Mouse (Mus musculus) liver, embryonic 14 days (tissue): ENCODE data around the gene Kctd2. TPM values are rescaled to one million over a fixed set of nuclear protein-coding genes. Genes with fewer than 3 reads are reported as not detected.

Experiments
- polyA plus RNA-seq: library from polyadenylated mRNA; depleted of rRNA; stranded (reverse); fragments of >200 nt; gene quantifications from 2 replicates; pipeline ENCODE4 v1.2.3, GENCODE M21; 2012; rRNA removed

The Kctd2 gene
- 6.4 and 6.8 TPM in 2 replicates for polyA plus RNA-seq

GRCm38 (mm10) chr11:115419531-115420237, at the start of gene Kctd2, which contains the start of gene Atp5h:
Kctd2 (plus strand) TSS chr11:115420128.
Atp5h (minus strand) TSS chr11:115419962.

GRCm38 (mm10) chr11:115381743-115382539, 38.0 kb upstream of the Kctd2 start, which contains the start of gene Cdr2l:
Cdr2l (plus strand) TSS chr11:115381916.

GRCm38 (mm10) chr11:115403338-115404124, 16.4 kb upstream of the Kctd2 start, which contains the start of gene Mrpl58:
Mrpl58 (plus strand) TSS chr11:115403752.

GRCm38 (mm10) chr11:115439906-115440595, 20.1 kb downstream of the Kctd2 start, which contains the start of gene Trim80:
Trim80 (plus strand) TSS chr11:115440545.

GRCm38 (mm10) chr11:115462243-115462891, 42.4 kb downstream of the Kctd2 start, which contains the start of gene Slc16a5:
Slc16a5 (plus strand) TSS chr11:115462474.

GRCm38 (mm10) chr11:115475025-115475757, 55.3 kb downstream of the Kctd2 start, which contains the start of gene Armc7:
Armc7 (plus strand) TSS chr11:115475667.

Other genes with a start within 250 kb of the Kctd2 start
- gene Tmem104, start 232.6 kb upstream of the Kctd2 start, polyA plus RNA-seq = 1.2 and 1.7 TPM in 2 replicates
- gene Nat9, start 232.3 kb upstream of the Kctd2 start, polyA plus RNA-seq = 7.6 and 9.0 TPM in 2 replicates
- 0.12 and 0.20 TPM in 2 replicates for gene Grin2c, start 152.9 kb upstream of the Kctd2 start, polyA plus RNA-seq
- 12.0 and 14.4 TPM in 2 replicates for gene Fdxr, start 143.1 kb upstream of the Kctd2 start, polyA plus RNA-seq
- gene Fads6, start 122.5 kb upstream of the Kctd2 start, polyA plus RNA-seq = 6.1 and 6.9 TPM in 2 replicates
- not detected in 2 replicates for gene Otop2, start 113.0 kb upstream of the Kctd2 start, polyA plus RNA-seq
- 0.05 and 0.07 TPM in 2 replicates for gene Ush1g, start 98.1 kb upstream of the Kctd2 start, polyA plus RNA-seq
- not detected in 2 replicates for gene Otop3, start 85.4 kb upstream of the Kctd2 start, polyA plus RNA-seq
- 0.57 and 0.70 TPM in 2 replicates for gene Hid1, start 52.4 kb upstream of the Kctd2 start, polyA plus RNA-seq
- 1.4 and 1.5 TPM in 2 replicates for gene Cdr2l, start 38.2 kb upstream of the Kctd2 start, polyA plus RNA-seq
- gene Mrpl58, start 16.4 kb upstream of the Kctd2 start, polyA plus RNA-seq = 38.7 and 39.5 TPM in 2 replicates
- 362 and 391 TPM in 2 replicates for gene Atp5h, start 166 bp upstream of the Kctd2 start, polyA plus RNA-seq
- gene Trim80, start 20.4 kb downstream of the Kctd2 start, polyA plus RNA-seq = 0.05 TPM in 2 replicates
- gene Slc16a5, start 42.3 kb downstream of the Kctd2 start, polyA plus RNA-seq = 0.05 TPM in 1 of 2 replicates, not detected in the other
- 1.8 and 2.2 TPM in 2 replicates for gene Armc7, start 55.5 kb downstream of the Kctd2 start, polyA plus RNA-seq
- 26.9 and 30.1 TPM in 2 replicates for gene Nt5c, start 71.7 kb downstream of the Kctd2 start, polyA plus RNA-seq
- gene Jpt1, start 94.3 kb downstream of the Kctd2 start, polyA plus RNA-seq = 141 and 165 TPM in 2 replicates
- gene Sumo2, start 116.1 kb downstream of the Kctd2 start, polyA plus RNA-seq = 206 and 228 TPM in 2 replicates
- 103 and 121 TPM in 2 replicates for gene Nup85, start 144.3 kb downstream of the Kctd2 start, polyA plus RNA-seq
- gene Mrps7, start 183.8 kb downstream of the Kctd2 start, polyA plus RNA-seq = 23.4 and 26.4 TPM in 2 replicates
- 8.0 and 9.9 TPM in 2 replicates for gene Gga3, start 183.9 kb downstream of the Kctd2 start, polyA plus RNA-seq
- 23.5 and 27.8 TPM in 2 replicates for gene Mif4gd, start 192.8 kb downstream of the Kctd2 start, polyA plus RNA-seq
- gene Slc25a19, start 208.2 kb downstream of the Kctd2 start, polyA plus RNA-seq = 9.3 and 9.9 TPM in 2 replicates